Mouse (Mus musculus): Measurements from ENCODE around the gene Plcb4.

The Plcb4 gene

GRCm38 (mm10) chr2:135759499-135760095, 100.8 kb downstream of the Plcb4 start:
- in situ Hi-C loops (cut with MboI, MseI) = no loop called here

DNA sequence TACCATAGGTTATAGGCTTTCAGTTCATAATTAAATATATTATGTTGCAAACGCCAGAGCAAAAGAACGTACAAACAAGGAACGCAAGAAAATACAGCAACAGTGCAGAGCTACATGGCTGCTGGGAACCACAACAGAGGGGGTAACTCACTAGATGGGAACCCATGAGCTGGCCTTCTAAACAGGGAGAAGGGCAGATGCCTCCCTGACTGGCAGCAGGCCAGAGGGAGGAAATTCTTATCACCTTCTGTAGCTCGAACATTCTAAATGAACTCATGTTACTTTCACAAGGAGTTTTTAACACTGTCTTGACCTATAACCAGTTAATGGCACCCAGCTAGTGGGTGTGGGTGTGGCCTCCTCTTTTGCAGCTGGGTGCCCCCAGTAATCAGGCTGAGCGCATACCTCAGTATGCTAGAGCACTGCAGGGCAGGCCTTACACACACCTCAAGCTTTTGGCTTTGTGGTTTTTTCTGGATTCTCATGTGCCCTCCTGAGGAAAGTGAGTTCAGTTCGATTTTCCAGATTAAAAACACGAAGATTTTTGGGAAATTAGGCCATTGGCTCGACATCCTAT, 102.5 kb downstream of the Plcb4 start:
- in situ Hi-C loops (cut with MboI, MseI) = no loop called here

GRCm38 (mm10) chr2:135764706-135765105, 105.9 kb downstream of the Plcb4 start:
- in situ Hi-C loops (cut with MboI, MseI) = no loop called here

GRCm38 (mm10) chr2:135766471-135767063, 107.8 kb downstream of the Plcb4 start:
- in situ Hi-C loops (cut with MboI, MseI) = no loop called here

DNA sequence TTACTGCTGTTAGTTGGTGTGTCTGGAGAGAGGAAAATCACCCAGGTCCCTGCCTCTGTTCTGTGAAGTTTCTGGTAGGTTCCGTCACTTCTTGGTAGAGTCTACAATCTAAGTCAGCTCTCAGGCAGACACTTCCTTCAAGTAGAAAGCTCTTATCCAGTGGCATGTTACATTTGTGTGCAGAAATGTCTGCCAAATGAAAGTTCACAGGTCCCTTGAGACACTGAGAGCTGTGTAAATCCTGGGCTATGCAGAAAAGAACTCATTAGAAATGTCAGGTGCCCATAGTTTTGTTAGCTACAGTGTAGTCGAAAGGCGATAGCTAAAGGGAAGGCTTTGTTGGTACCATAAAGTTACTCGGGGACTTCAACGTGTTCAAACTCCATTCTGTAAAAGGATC, 108.7 kb downstream of the Plcb4 start:
- in situ Hi-C loops (cut with MboI, MseI) = no loop called here

GRCm38 (mm10) chr2:135769701-135770100, 110.9 kb downstream of the Plcb4 start:
- in situ Hi-C loops (cut with MboI, MseI) = no loop called here

- in situ Hi-C loops (cut with MboI, MseI) = no loop called here
Observed at GRCm38 (mm10) chr2:135770226-135770625, 111.4 kb downstream of the Plcb4 start.

DNA sequence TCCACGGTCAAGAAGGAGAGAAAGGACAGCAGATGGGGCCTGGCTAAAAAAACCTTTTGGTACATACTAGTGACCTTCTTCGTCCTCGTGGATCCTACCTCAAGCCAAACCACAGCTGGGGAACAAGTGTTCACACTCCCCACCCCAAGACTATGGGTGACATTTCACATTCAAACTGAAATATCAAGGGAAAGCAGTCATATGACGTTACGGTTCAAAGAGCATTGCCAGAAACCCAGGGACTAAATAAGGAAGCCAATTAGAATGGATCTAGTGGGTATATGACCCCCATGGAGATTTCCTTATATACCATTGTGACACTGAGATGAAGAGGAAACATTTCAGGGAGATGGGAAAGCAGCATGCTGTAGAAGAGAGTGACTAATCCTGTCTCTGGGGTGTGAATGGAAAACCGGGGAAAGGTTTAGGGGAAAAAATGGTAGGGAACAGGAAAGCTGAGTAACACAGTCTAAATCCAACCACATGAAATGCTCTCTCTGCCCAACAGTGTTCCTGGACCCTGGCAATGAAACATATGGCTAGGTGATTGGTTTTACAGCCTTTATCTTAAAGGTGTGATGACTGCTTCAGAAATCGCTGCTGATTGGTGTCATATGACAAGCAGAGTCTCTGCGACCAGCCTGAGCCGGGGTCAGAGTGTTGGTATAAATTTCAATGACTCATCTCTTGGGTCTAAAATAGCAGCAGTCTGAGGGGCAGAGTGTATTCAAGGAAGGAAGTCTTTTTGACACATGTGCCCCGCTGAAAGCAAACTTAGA, 114.6 kb downstream of the Plcb4 start:
- in situ Hi-C loops (cut with MboI, MseI) = no loop called here

DNA sequence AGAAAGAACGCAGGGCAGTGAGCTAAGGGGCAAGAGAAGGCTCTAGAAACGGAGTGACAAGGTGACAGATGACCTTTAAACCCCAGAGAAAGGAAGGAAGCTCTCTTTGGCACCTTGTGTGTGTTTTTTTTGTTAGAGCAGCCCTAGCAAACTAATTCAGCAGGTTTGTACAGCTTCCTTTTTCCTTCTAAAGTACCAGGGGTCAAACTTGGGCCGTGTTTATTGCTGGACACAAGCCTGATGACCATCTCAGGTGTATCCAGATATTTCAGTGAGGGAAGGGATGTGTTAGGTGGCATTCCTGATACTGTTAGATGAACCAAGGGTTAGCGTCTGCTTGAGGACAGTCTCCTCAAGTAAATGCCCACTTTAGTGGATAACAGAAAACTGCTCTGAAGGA, 116.2 kb downstream of the Plcb4 start:
- in situ Hi-C loops (cut with MboI, MseI) = no loop called here

GRCm38 (mm10) chr2:135776131-135776775, 117.4 kb downstream of the Plcb4 start:
- in situ Hi-C loops (cut with MboI, MseI) = no loop called here

- in situ Hi-C loops (cut with MboI, MseI) = no loop called here
Observed at GRCm38 (mm10) chr2:135781391-135781790, 122.6 kb downstream of the Plcb4 start.

DNA sequence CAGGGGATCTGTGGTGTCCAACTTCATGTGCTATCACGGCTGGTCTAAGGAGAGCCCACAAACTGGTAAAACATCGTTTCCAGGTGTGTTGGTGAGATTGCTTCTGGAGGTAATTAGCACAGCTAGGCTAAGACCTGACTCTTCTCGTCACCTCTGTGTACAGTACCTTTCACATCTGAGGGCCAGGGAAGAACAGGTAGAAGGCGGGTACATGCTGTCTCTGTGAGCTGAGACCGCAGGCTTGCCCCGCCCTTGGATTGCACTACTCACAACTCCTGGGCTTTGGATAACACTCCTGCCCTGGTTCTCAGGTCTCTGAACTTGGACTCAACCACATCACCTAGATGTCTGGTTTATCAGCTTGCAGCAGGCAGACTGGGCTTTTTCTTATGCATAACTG, 128.6 kb downstream of the Plcb4 start:
- in situ Hi-C loops (cut with MboI, MseI) = no loop called here

DNA sequence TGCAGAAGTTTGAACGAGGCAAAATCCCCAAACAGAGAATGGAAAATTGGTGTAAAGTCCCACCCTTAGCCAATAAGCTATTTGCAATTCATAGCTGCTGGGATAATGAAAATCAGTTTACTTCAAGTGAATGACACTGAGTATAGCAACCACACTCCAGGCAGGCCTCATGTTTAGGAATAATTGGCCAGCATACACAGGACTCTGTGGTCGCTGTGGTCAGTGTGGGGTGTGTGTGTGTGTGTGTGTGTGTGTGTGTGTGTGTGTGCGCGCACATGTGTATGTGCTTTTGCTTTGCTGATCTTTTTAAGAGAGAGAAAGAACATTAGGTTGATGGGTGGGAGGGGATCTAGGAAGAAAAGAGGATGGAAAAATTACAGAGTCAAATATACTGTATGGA, 134.1 kb downstream of the Plcb4 start:
- in situ Hi-C loops (cut with MboI, MseI) = no loop called here

- in situ Hi-C loops (cut with MboI, MseI) = no loop called here
Observed at GRCm38 (mm10) chr2:135796684-135797083, 137.9 kb downstream of the Plcb4 start.

GRCm38 (mm10) chr2:135797677-135798546, 139.1 kb downstream of the Plcb4 start:
- in situ Hi-C loops (cut with MboI, MseI) = no loop called here

- in situ Hi-C loops (cut with MboI, MseI) = no loop called here
Observed at GRCm38 (mm10) chr2:135799149-135799770, 140.4 kb downstream of the Plcb4 start.

- in situ Hi-C loops (cut with MboI, MseI) = no loop called here
Observed at GRCm38 (mm10) chr2:135800385-135800784, 141.6 kb downstream of the Plcb4 start.

- in situ Hi-C loops (cut with MboI, MseI) = no loop called here
Observed at GRCm38 (mm10) chr2:135802878-135803450, 144.2 kb downstream of the Plcb4 start.

GRCm38 (mm10) chr2:135805748-135806685, 147.2 kb downstream of the Plcb4 start:
- in situ Hi-C loops (cut with MboI, MseI) = no loop called here
